15 mouse cellular contexts compared by ENCODE assay signal in genomic region chr11:98476434-98476807, GRCm38 (mm10). TPM values are rescaled to one million over a fixed set of nuclear protein-coding genes. Genes with fewer than 3 reads are reported as not detected.
"Had no signal": no experiment of that assay in that cellular context is flagged by ENCODE, and none has a peak within 500 bp of the region (broad histone marks: within the 10 kb centered on the region; RNA-seq: fewer than 3 reads in every experiment).

No protein-coding gene starts in this region.

- ATAC-seq: liver, embryonic 12.5 days; midbrain, embryonic 13.5 days; midbrain, embryonic 16.5 days had no signal

- H3K9ac ChIP-seq: liver, embryonic 12.5 days; liver, embryonic 14.5 days; lung, embryonic 14.5 days; midbrain, embryonic 13.5 days; neural tube, embryonic 12.5 days had no signal

- H3K27ac ChIP-seq: liver, embryonic 12.5 days; liver, embryonic 14.5 days; midbrain, embryonic 10.5 days; midbrain, embryonic 13.5 days; neural tube, embryonic 12.5 days had no signal

- DNase-seq: lung, adult 18-20 months; lung, embryonic 14.5 days; lung, postnatal 10 days; lung, postnatal 4 days; right cerebral cortex, postnatal 14 days; spleen, adult 18-20 months; thymus, adult 18-20 months; thymus, postnatal 36 days had no signal

- H3K4me2 ChIP-seq: liver, embryonic 12.5 days; lung, embryonic 14.5 days; midbrain, embryonic 13.5 days; neural tube, embryonic 12.5 days had no signal

- H3K4me3 ChIP-seq: liver, embryonic 12.5 days; midbrain, embryonic 10.5 days; midbrain, embryonic 13.5 days; myocyte; neural tube, embryonic 12.5 days had no signal

- H3K4me1 ChIP-seq: liver, embryonic 12.5 days; neural tube, embryonic 12.5 days had no signal

- H3K36me3 ChIP-seq: liver, embryonic 12.5 days; midbrain, embryonic 10.5 days; midbrain, embryonic 13.5 days; neural tube, embryonic 12.5 days had no signal

- H3K9me3 ChIP-seq: liver, embryonic 12.5 days; midbrain, embryonic 10.5 days; midbrain, embryonic 13.5 days; neural tube, embryonic 12.5 days had no signal

- H3K27me3 ChIP-seq: midbrain, embryonic 13.5 days; neural tube, embryonic 12.5 days had no signal

RNA-seq across cellular contexts. Expression of gene Grb7, which starts 30.2 kb away (rescaled TPM):
- polyA plus RNA-seq: myocyte had no signal
